Mouse (Mus musculus) embryo, embryonic 10.5 days (tissue): ENCODE measurements around the gene Rnf135.
"Not testable (repeated sequence)": the region's sequence is repeated elsewhere in the genome, so short reads cannot be mapped to it uniquely, and the experiment has no call there.

ENCODE experiments used
- DNase-seq: peaks from one replicate; pipeline ENCODE4 v3.0.0-alpha.2; 2015; ENCODE audit warnings: low spot score

The Rnf135 gene

GRCm38 (mm10) chr11:80183705-80184255, at the start of gene Rnf135:
Rnf135 (plus strand) TSS chr11:80183851.
- DNase-seq = peak; percentile 85

- no peak for DNase-seq
Observed at GRCm38 (mm10) chr11:80134744-80135143, 48.9 kb upstream of the Rnf135 start.

GRCm38 (mm10) chr11:80135954-80136683, 47.5 kb upstream of the Rnf135 start:
- no peak for DNase-seq

- no peak for DNase-seq
Observed at GRCm38 (mm10) chr11:80136786-80137185, 46.9 kb upstream of the Rnf135 start.

GRCm38 (mm10) chr11:80137773-80138172, 45.9 kb upstream of the Rnf135 start:
- DNase-seq = no peak

GRCm38 (mm10) chr11:80141825-80142521, 41.7 kb upstream of the Rnf135 start, which contains the start of gene Tefm:
Tefm (minus strand) TSS chr11:80142175.
- peak; percentile 95 for DNase-seq

- DNase-seq = no peak
Observed at GRCm38 (mm10) chr11:80142872-80143271, 40.8 kb upstream of the Rnf135 start.

GRCm38 (mm10) chr11:80145787-80146275, 37.8 kb upstream of the Rnf135 start:
- no peak for DNase-seq

- no peak for DNase-seq
Observed at GRCm38 (mm10) chr11:80147748-80148147, 35.9 kb upstream of the Rnf135 start.

- peak; percentile 6 for DNase-seq
Observed at GRCm38 (mm10) chr11:80148313-80148712, 35.3 kb upstream of the Rnf135 start.

GRCm38 (mm10) chr11:80148974-80149373, 34.7 kb upstream of the Rnf135 start:
- not testable (repeated sequence) for DNase-seq

- DNase-seq = no peak
Observed at GRCm38 (mm10) chr11:80149412-80150023, 34.1 kb upstream of the Rnf135 start.

GRCm38 (mm10) chr11:80150566-80150965, 33.1 kb upstream of the Rnf135 start:
- DNase-seq = no peak

- no peak for DNase-seq
Observed at GRCm38 (mm10) chr11:80151541-80151940, 32.1 kb upstream of the Rnf135 start.

- no peak for DNase-seq
Observed at GRCm38 (mm10) chr11:80152376-80152775, 31.3 kb upstream of the Rnf135 start.

GRCm38 (mm10) chr11:80153857-80154495, 29.7 kb upstream of the Rnf135 start, which contains the start of gene Adap2:
Adap2 (plus strand) TSS chr11:80154105.
- peak; percentile 88 for DNase-seq

GRCm38 (mm10) chr11:80154501-80154900, 29.1 kb upstream of the Rnf135 start:
- DNase-seq = no peak

GRCm38 (mm10) chr11:80155541-80155940, 28.1 kb upstream of the Rnf135 start:
- no peak for DNase-seq

- no peak for DNase-seq
Observed at GRCm38 (mm10) chr11:80155961-80156360, 27.7 kb upstream of the Rnf135 start.

- DNase-seq = no peak
Observed at GRCm38 (mm10) chr11:80156841-80157240, 26.8 kb upstream of the Rnf135 start.

GRCm38 (mm10) chr11:80159018-80159417, 24.6 kb upstream of the Rnf135 start:
- no peak for DNase-seq

GRCm38 (mm10) chr11:80161041-80161440, 22.6 kb upstream of the Rnf135 start:
- no peak for DNase-seq
